In the genomic region with DNA sequence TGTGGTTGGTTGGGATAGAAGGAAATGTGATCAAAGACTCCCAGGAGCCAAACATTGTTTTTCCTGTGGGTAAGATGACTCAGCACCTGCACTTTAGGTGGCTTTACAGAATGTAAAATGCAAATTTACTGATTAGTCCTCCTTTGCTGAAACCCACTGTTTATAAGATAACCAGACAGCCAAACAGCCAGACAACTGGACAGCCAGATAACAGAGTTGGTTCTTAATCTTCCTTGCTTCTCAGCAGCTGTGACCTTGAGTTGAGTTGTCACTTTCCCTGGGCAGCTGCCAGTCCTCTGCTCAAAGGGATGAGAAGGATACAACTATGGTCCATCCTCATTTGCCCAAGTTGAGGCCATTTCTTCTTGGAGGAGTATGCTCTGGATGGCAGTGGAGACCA, we compare ENCODE assay signal across 29 mouse cellular contexts. TPM values are rescaled to one million over a fixed set of nuclear protein-coding genes. Genes with fewer than 3 reads are reported as not detected.
DNase-seq lines count a peak whose midpoint lies in the region; ATAC-seq lines count a peak whose summit lies in the region.
"Had no signal": no experiment of that assay in that cellular context is flagged by ENCODE, and none has a peak within 500 bp of the region (broad histone marks: within the 10 kb centered on the region; RNA-seq: fewer than 3 reads in every experiment).

No protein-coding gene starts in this region.

- no peak overlapping the region for H3K4me2 ChIP-seq in liver, embryonic 15.5 days
- H3K4me2 ChIP-seq: embryonic facial prominence, embryonic 12.5 days; kidney, embryonic 15.5 days; limb, embryonic 13.5 days; midbrain, embryonic 11.5 days; neural tube, embryonic 12.5 days had no signal

- no peak overlapping the region; the same call in 1 of the 2 replicates for H3K27ac ChIP-seq in liver, embryonic 15.5 days (replicated peaks)
- H3K27ac ChIP-seq: embryonic facial prominence, embryonic 12.5 days; gastrocnemius, adult 2 months; kidney, embryonic 15.5 days; layer of hippocampus, adult 2 months; left cerebral cortex, adult 2 months; limb, embryonic 13.5 days; neural tube, embryonic 12.5 days had no signal

- no peaks in the 10 kb centered on the region for H3K9me3 ChIP-seq in liver, embryonic 15.5 days (replicated peaks)
- H3K9me3 ChIP-seq: embryonic facial prominence, embryonic 12.5 days; kidney, embryonic 15.5 days; neural tube, embryonic 12.5 days had no signal

- no peak overlapping the region for H3K9ac ChIP-seq in liver, embryonic 15.5 days
- H3K9ac ChIP-seq: embryonic facial prominence, embryonic 12.5 days; kidney, embryonic 15.5 days; limb, embryonic 13.5 days; neural tube, embryonic 12.5 days had no signal

- intact Hi-C loops in heart, postnatal 10 days (cut with DNase I) = no loop called here

- ATAC-seq in liver, embryonic 15.5 days (ENCODE audit: insufficient read depth) = peak; percentile 57
- ATAC-seq: forebrain, embryonic 16.5 days; hindbrain, embryonic 16.5 days; midbrain, embryonic 16.5 days had no signal

- no peak overlapping the region for H3K4me3 ChIP-seq in liver, embryonic 15.5 days (replicated peaks)
- H3K4me3 ChIP-seq: embryonic facial prominence, embryonic 12.5 days; gastrocnemius, adult 2 months; kidney, embryonic 15.5 days; layer of hippocampus, adult 2 months; left cerebral cortex, adult 2 months; limb, embryonic 13.5 days; neural tube, embryonic 12.5 days had no signal

- peak; percentile 5 for DNase-seq in adrenal gland, postnatal 10 days
- no peak for DNase-seq in adrenal gland, postnatal 4 days (ENCODE audit: low spot score in 2 of 2)
- peak; percentile 10 for DNase-seq in 416B (ENCODE audit: low read depth)
- DNase-seq in c-Kit-positive CD71-positive TER-119-negative erythroid progenitor cells, embryonic 14.5 days (ENCODE audit: low read depth) = peak; percentile 22
- DNase-seq in layer of hippocampus, adult 18-20 months (ENCODE audit: low spot score in 2 of 2) = no peak
- DNase-seq in heart, postnatal 10 days = no peak
- DNase-seq: cerebellum, adult 11 months; cerebellum, adult 9-10 months; embryo, embryonic 11 days; gastrocnemius, adult 2 months; kidney, adult 18-20 months; kidney, postnatal 25 days; lung, adult 2 months; right cerebral cortex, adult 18-20 months; spleen, adult 18-20 months; thymus, adult 2 months; thymus, postnatal 36 days had no signal

- H3K27me3 ChIP-seq in liver, embryonic 15.5 days = no peaks in the 10 kb centered on the region
- H3K27me3 ChIP-seq: embryonic facial prominence, embryonic 12.5 days; kidney, embryonic 15.5 days; limb, embryonic 13.5 days; neural tube, embryonic 12.5 days had no signal

- H3K36me3 ChIP-seq in liver, embryonic 15.5 days (replicated peaks) = no peaks in the 10 kb centered on the region
- H3K36me3 ChIP-seq: embryonic facial prominence, embryonic 12.5 days; kidney, embryonic 15.5 days; limb, embryonic 13.5 days; neural tube, embryonic 12.5 days had no signal

- H3K4me1 ChIP-seq in liver, embryonic 15.5 days (replicated peaks) = no peaks in the 10 kb centered on the region
- H3K4me1 ChIP-seq: embryonic facial prominence, embryonic 12.5 days; neural tube, embryonic 12.5 days had no signal

RNA-seq across cellular contexts. Expression of a gene that starts 35.8 kb away (rescaled TPM):
- under 1 TPM; 0.91 to 0.96 TPM for total RNA-seq in adrenal gland, postnatal 10 days (2021)
- under 1 TPM; 0.17 to 0.78 TPM for total RNA-seq in adrenal gland, postnatal 4 days (2021)
- polyA plus RNA-seq in liver, embryonic 15.5 days (2015; fragmentation: Nextera tagmentation; extraction: Ambion mirVana) = not detected in 2 replicates
- total RNA-seq in layer of hippocampus, adult 18-20 months (2021) = 10 to 100 TPM in 1 of 2 experiments, 1 to 10 TPM in 1; 9.6 to 12.7 TPM
- total RNA-seq in heart, postnatal 10 days (2021) = under 1 TPM; 0.14 to 0.25 TPM
- total RNA-seq: megakaryocyte, adult 5-6 weeks had no signal

Comparison
In these comparisons a context has a peak if more than half of its experiments do, and no peak if none do; other contexts are left out.
1. DNase-seq: peak in adrenal gland, postnatal 10 days (single experiment), 416B (single experiment) and c-Kit-positive CD71-positive TER-119-negative erythroid progenitor cells, embryonic 14.5 days (single experiment); none in adrenal gland, postnatal 4 days (0 of 2), layer of hippocampus, adult 18-20 months (0 of 2) and heart, postnatal 10 days (0 of 2).
2. RNA of a gene that starts 35.8 kb away (total RNA-seq): 9.6 to 12.7 TPM in layer of hippocampus, adult 18-20 months; 0.91 to 0.96 TPM in adrenal gland, postnatal 10 days, 0.17 to 0.78 TPM in adrenal gland, postnatal 4 days and 0.14 to 0.25 TPM in heart, postnatal 10 days; every median in the first group is over 4 times any median in the second.